Mouse (Mus musculus) kidney, adult 2 months (tissue): ENCODE results near the gene Hcar1. TPM values are rescaled to one million over a fixed set of nuclear protein-coding genes. Genes with fewer than 3 reads are reported as not detected.

Source experiments
- DNase-seq: peaks from one replicate; pipeline ENCODE4 v3.0.0; 2021
- H3K27ac ChIP-seq: fragments of 200-500 bp; 2 replicates; pipeline ENCODE4 v1.5.1; 2012; ENCODE audit warnings: low read depth, low read length, control low read depth, inconsistent platforms; ENCODE audit not compliant: insufficient read depth
- H3K27me3 ChIP-seq: fragments of 200-500 bp; replicated peaks from 2 replicates; pipeline ENCODE4 v1.6.1; 2012; ENCODE audit warnings: mild to moderate bottlenecking, moderate library complexity, low read length, inconsistent platforms; ENCODE audit not compliant: control insufficient read depth, insufficient read depth
- H3K36me3 ChIP-seq: fragments of 200-500 bp; 2 replicates; pipeline ENCODE4 v1.6.1; 2012; ENCODE audit warnings: mild to moderate bottlenecking, moderate library complexity, low read length, inconsistent platforms; ENCODE audit not compliant: control insufficient read depth, insufficient read depth
- H3K4me1 ChIP-seq: fragments of 200-500 bp; 2 replicates; pipeline ENCODE4 v1.6.1; 2011; ENCODE audit warnings: low read length; ENCODE audit not compliant: control insufficient read depth, insufficient read depth
- H3K4me3 ChIP-seq: fragments of 200-500 bp; 2 replicates; pipeline ENCODE4 v1.5.1; 2011; ENCODE audit warnings: mild to moderate bottlenecking, low read depth, low read length, control low read depth; ENCODE audit not compliant: insufficient read depth
- CTCF ChIP-seq: fragments of 200-500 bp; conservative IDR thresholded peaks from 2 replicates; pipeline ENCODE4 v1.5.1; 2011; ENCODE audit warnings: low read depth, mild to moderate bottlenecking, control low read depth, low read length, moderate library complexity, mixed read lengths; ENCODE audit not compliant: insufficient read depth, insufficient read length
- POLR2A ChIP-seq: fragments of 200-500 bp; IDR thresholded peaks from one replicate; pipeline ENCODE4 v1.6.1; 2011; ENCODE audit warnings: low read depth, low read length, control low read depth
- WGBS: fragments of 180-500 bp; shearing (Covaris S2); methylation state at CpG from one replicate; pipeline ENCODE4 v1.1.7; 2018; 5-methylcytosine and 5-hydroxymethylcytosine counted together
- polyA plus RNA-seq: library from polyadenylated mRNA; depleted of rRNA; stranded (reverse); fragments of >200 nt; gene quantifications from 2 replicates; pipeline ENCODE4 v1.2.3, GENCODE M21; 2012

Gene Hcar1
- polyA plus RNA-seq, 1 experiment = 11.1 TPM

DNA sequence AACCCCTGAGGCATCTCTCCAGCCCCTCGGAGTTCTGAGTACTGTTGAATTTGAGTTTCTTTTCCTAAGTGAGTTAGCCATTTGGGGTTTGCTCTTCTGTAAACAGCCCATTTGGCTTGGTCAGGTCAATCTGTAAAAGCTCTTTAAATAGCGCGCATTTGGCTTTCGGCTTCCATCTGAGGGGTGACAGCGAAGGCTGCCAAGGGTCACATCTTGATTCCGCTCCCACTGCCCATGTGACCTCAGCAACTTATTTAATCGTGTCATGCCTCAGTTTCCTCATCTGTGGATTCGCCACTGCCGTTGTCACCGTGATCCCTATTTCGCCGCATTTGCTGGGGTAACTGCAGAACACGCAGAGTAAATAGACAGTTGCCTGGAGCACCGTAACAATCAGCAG lies 35.5 kb downstream of the Hcar1 start:
- no peaks in the 10 kb centered on the region for H3K27me3 ChIP-seq
- peak overlapping the region; percentile 82 for H3K27ac ChIP-seq
- H3K4me1 ChIP-seq = no peaks in the 10 kb centered on the region
- peak; percentile 50 for DNase-seq
- H3K4me3 ChIP-seq = no peak overlapping the region
- TF ChIP-seq POLR2A (no peak), CTCF (no peak)
- 80% methylated on average over 14 of the region's 14 CpGs for WGBS
- no peaks in the 10 kb centered on the region for H3K36me3 ChIP-seq

DNA sequence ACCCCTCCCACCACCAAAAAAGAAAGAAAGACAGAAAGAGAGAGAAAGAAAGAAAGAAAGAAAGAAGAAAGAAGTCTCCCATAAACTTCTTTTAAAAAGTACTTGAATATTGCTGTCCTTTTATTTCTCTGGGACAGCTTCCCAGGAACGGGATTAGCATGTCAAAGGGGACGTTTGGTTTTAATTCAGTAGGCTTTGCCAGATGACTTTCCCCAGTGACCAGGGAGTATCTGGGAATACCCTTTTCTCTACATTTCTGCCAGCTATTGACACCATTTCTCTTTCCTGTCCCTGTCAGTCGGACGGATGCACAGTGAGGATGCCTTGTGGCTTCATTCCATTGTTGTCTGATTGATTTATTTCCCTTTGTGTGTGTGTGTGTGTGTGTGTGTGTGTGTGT lies 36.0 kb downstream of the Hcar1 start:
- no peak overlapping the region for H3K4me3 ChIP-seq
- no peaks in the 10 kb centered on the region for H3K4me1 ChIP-seq
- peak; percentile 47 for DNase-seq
- WGBS = 48% methylated on average over 4 of the region's 4 CpGs
- peak overlapping the region; percentile 82 for H3K27ac ChIP-seq
- TF ChIP-seq POLR2A (no peak), CTCF (no peak)
- no peaks in the 10 kb centered on the region for H3K36me3 ChIP-seq
- H3K27me3 ChIP-seq = no peaks in the 10 kb centered on the region

DNA sequence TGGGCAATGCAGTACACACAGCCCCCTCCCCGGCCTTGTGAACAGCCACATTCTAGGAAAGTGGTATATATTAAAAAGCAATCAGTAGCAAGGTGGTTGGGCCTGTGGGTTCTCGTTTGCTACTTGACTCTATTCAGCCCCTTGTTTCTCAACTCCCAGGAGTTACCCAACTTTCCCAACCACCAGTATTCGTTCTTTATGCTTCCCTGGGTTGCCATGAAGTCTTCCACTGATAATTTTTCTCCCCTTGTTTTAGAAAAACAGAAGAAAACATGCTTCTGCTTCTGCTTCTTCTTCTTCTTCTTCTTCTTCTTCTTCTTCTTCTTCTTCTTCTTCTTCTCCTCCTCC lies 36.9 kb downstream of the Hcar1 start:
- TF ChIP-seq CTCF = no peak
- no peak for TF ChIP-seq POLR2A

DNA sequence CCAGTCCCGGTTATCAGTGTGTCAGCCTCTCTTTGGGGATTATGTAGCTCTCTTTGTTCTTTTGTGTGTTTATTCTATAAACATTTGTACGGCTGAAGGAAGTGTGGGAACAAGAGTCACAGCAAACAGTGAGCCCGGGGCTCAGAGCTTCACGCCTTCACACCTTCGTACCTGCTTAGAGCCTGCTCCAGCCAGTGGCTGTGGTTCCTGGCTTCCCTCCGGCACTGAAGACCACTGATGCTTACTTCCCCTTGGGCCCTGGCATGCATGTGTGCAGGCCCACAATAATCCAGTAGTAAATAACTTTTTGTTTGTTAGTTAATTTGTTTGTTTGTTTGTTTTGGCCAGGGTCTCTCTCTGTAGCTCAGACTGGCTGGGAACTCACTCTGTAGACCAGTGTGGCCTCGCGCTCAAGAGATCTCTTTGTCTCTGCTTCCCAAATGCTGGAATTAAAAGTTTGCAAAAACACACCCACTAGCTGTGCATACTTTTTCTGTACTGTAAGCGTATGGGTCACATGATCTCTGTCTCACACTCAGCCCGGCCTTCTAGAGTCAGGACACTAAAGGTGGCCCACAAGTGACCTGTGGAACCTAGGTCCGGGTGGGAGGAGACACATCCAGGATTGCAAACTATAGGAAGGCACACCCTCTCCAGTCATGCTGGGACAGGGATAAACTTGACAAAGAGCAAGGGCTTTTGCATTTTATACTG lies 37.4 kb downstream of the Hcar1 start:
- Histone ChIP-seq H3K4me3 (no peak overlapping the region), H3K4me1 (no peaks in the 10 kb centered on the region), H3K27ac (no peak overlapping the region), H3K36me3 (no peaks in the 10 kb centered on the region), H3K27me3 (no peaks in the 10 kb centered on the region)
- WGBS = 64% methylated on average over 11 of the region's 11 CpGs
- TF ChIP-seq CTCF (no peak), POLR2A (no peak)
- DNase-seq = no peak

More for the DNA sequence above, 36.9 kb downstream of the Hcar1 start:
- DNase-seq = no peak
- H3K4me1 ChIP-seq = no peaks in the 10 kb centered on the region
- H3K4me3 ChIP-seq = no peak overlapping the region
- no peak overlapping the region for H3K27ac ChIP-seq
- WGBS = 85% methylated on average over 3 of the region's 3 CpGs
- H3K27me3 ChIP-seq = no peaks in the 10 kb centered on the region
- H3K36me3 ChIP-seq = no peaks in the 10 kb centered on the region

DNA sequence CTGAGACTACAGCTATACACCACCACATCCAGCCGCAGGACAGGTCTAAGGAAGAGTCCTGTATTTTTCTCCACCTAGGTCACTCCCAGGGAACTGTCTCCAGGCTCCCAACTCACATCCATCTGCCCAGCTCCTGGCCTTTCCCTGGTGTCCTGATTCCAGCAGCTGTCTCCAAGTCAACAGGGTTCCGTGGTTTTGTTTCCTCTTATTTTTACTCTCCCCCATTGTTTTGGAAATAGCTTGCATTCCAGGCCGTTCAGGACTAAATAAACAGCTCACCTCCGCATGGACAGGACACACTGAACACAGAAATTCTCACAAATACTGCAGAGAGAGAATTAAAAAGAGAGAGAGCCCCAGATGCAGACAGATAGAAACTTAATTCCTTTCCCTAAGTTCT lies 42.4 kb downstream of the Hcar1 start:
- 43% methylated on average over 4 of the region's 4 CpGs for WGBS
- Histone ChIP-seq H3K27me3 (no peaks in the 10 kb centered on the region), H3K4me1 (no peaks in the 10 kb centered on the region), H3K4me3 (no peak overlapping the region), H3K27ac (no peak overlapping the region), H3K36me3 (no peaks in the 10 kb centered on the region)
- no peak for DNase-seq
- TF ChIP-seq POLR2A = no peak
- no peak for TF ChIP-seq CTCF

DNA sequence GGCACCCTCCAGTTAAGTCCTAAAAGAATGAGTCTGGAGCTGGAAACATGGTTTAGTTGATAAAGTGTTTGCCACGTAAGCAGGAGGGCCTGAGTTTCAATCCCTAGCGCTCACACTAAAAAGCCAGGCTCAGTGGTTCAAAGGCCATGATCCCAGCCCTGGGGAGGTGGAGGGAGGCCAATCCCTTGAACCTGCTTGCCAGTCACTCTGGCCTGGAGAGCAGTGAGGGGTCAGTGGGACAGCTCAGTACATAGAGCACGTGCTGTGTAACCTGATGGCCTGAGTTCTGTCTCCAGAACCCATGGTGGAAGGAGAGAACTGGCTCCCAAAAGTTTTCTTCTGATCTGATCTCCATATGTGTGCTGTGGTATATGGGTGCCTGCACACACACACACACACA lies 45.0 kb downstream of the Hcar1 start:
- H3K27ac ChIP-seq = no peak overlapping the region
- TF ChIP-seq POLR2A = no peak
- TF ChIP-seq CTCF = no peak
- 66% methylated on average over 3 of the region's 3 CpGs for WGBS
- H3K4me3 ChIP-seq = no peak overlapping the region
- no peaks in the 10 kb centered on the region for H3K27me3 ChIP-seq
- H3K36me3 ChIP-seq = no peaks in the 10 kb centered on the region
- peak; percentile 49 for DNase-seq
- no peaks in the 10 kb centered on the region for H3K4me1 ChIP-seq

DNA sequence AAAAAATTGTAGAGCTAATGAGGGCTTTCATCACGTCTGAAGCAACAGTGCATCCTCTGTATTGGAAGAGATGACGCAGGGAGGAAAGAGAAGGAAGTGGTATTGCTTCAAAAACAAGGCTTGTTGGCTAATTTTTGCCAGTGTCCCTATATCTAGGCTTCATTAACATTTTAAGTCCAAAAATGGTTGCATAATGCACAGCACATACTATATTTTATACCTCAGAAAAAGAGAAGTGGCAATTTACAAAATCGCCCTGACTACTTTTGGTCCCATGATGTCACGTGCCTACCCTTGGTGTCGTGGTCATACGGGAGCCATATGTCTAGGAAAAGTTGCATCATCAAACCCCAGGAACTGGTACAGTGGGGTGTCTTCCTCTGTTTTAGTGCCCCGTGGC lies 47.5 kb downstream of the Hcar1 start:
- no peaks in the 10 kb centered on the region for H3K27me3 ChIP-seq
- TF ChIP-seq POLR2A = no peak
- no peak for TF ChIP-seq CTCF
- no peaks in the 10 kb centered on the region for H3K4me1 ChIP-seq
- no peak overlapping the region for H3K4me3 ChIP-seq
- no peak overlapping the region for H3K27ac ChIP-seq
- DNase-seq = no peak
- 89% methylated on average over 7 of the region's 7 CpGs for WGBS
- H3K36me3 ChIP-seq = no peaks in the 10 kb centered on the region
